Mouse (Mus musculus) heart, postnatal 0 days (tissue): ENCODE data around the gene Pnpla6. TPM values are rescaled to one million over a fixed set of nuclear protein-coding genes. Genes with fewer than 3 reads are reported as not detected.
A peak's percentile ranks its signal among the peaks of the same experiment; 100 is the strongest.

ENCODE experiments used
- ATAC-seq: fragments of 200-750 bp; cut with Nextera tagmentation; 2 replicates; pipeline ENCODE4 v1.8.0; 2017; ENCODE audit warnings: low read depth, moderate number of reproducible peaks, moderate library complexity; ENCODE audit not compliant: insufficient read depth
- DNase-seq: peaks from one replicate; pipeline ENCODE4 v3.0.0-alpha.2; 2016; ENCODE audit warnings: low spot score
- H3K27ac ChIP-seq: fragments of 300-500 bp; sonication (generic); 2 replicates; pipeline ENCODE4 v1.5.1; 2014; ENCODE audit warnings: low read depth, mild to moderate bottlenecking
- H3K27me3 ChIP-seq: fragments of 300-500 bp; sonication (generic); 2 replicates; pipeline ENCODE4 v1.6.1; 2014; ENCODE audit warnings: low read length, mixed read lengths; ENCODE audit not compliant: control insufficient read depth, insufficient read depth
- H3K36me3 ChIP-seq: fragments of 300-500 bp; sonication (generic); replicated peaks from 2 replicates; pipeline ENCODE4 v1.6.1; 2014; ENCODE audit warnings: low read length, mixed read lengths; ENCODE audit not compliant: control insufficient read depth, insufficient read depth
- H3K4me1 ChIP-seq: fragments of 300-500 bp; sonication (generic); 2 replicates; pipeline ENCODE4 v1.6.1; 2014; ENCODE audit warnings: antibody characterized with exemption; ENCODE audit not compliant: control insufficient read depth, insufficient read depth
- H3K4me2 ChIP-seq: fragments of 300-500 bp; sonication (generic); 2 replicates; pipeline ENCODE4 v1.6.1; 2014; ENCODE audit warnings: low read depth, mild to moderate bottlenecking, low read length, moderate library complexity
- H3K4me3 ChIP-seq: fragments of 300-500 bp; sonication (generic); 2 replicates; pipeline ENCODE4 v1.5.1; 2014; ENCODE audit warnings: low read depth, low read length
- H3K9ac ChIP-seq: fragments of 300-500 bp; sonication (generic); replicated peaks from 2 replicates; pipeline ENCODE4 v1.6.1; 2014; ENCODE audit warnings: low read depth, low read length, mixed read lengths
- H3K9me3 ChIP-seq: fragments of 300-500 bp; sonication (generic); replicated peaks from 2 replicates; pipeline ENCODE4 v1.6.1; 2016; ENCODE audit warnings: low read length; ENCODE audit not compliant: control insufficient read depth
- CTCF ChIP-seq: IDR thresholded peaks from 2 replicates; pipeline ENCODE4 v1.5.1; 2016; ENCODE audit warnings: antibody characterized with exemption, control low read depth, low read depth
- EP300 ChIP-seq: IDR thresholded peaks from 2 replicates; pipeline ENCODE4 v1.6.1; 2016; ENCODE audit warnings: antibody characterized with exemption, low read depth
- WGBS: fragments of 180-500 bp; shearing (Covaris S2); extraction: QIAGEN DNeasy Blood & Tissue Kit; methylation state at CpG from one replicate; pipeline ENCODE4 v1.1.7; 2014; 5-methylcytosine and 5-hydroxymethylcytosine counted together
- polyA plus RNA-seq: library from polyadenylated mRNA; unstranded; fragments of >200 nt; fragmentation: Nextera tagmentation; extraction: Ambion mirVana; gene quantifications from 2 replicates; pipeline ENCODE4 v1.2.1, GENCODE M21; 2015
- total RNA-seq: library from RNA; depleted of rRNA; stranded (reverse); fragments of >200 nt; gene quantifications from 2 replicates; pipeline ENCODE4 v1.2.3, GENCODE M21; 2014; ENCODE audit warnings: low replicate concordance; rRNA removed

Pnpla6 gene
- total RNA-seq: 15.9 and 41.7 TPM in 2 replicates
- 7.9 and 8.4 TPM in 2 replicates for polyA plus RNA-seq

DNA sequence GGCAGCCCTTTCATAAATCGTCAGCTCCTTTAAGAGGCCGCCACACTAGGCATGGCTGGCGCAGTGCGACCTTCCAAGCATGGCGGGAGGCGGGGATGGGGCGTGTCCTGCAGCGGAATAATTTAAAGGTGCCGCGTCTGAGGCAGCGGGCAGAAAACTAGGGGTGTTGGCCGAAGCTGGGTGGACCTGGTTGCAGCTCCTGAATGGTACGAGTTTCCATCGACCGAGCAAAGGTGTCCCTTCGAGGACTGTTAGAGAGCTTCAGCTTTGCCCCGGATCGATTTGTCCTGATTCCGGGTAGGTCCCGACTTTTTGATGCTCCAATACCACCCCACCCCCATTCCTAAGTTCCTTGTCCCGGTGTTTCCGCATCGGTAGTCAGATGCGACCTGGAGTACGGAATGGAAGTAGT lies at the start of gene Pnpla6:
TSS of gene Pnpla6 (plus strand) at position 125 of the 412 bp plus-strand sequence.
- Histone ChIP-seq H3K36me3 (peaks cover 21% of the 10 kb centered on the region), H3K9me3 (no peaks in the 10 kb centered on the region), H3K27me3 (no peaks in the 10 kb centered on the region), H3K4me3 (peak within 1 kb of the TSS; percentile 71), H3K4me2 (peak within 1 kb of the TSS; percentile 97), H3K9ac (peak within 1 kb of the TSS; percentile 49), H3K4me1 (peaks cover 5% of the 10 kb centered on the region; the same call in 1 of the 2 replicates), H3K27ac (peak within 1 kb of the TSS; percentile 68)
- under 1% methylated on average over 25 of the region's 25 CpGs for WGBS
- peak; percentile 81 for DNase-seq
- ATAC-seq: peak; percentile 68
- TF ChIP-seq CTCF: no peak
- no peak for TF ChIP-seq EP300

- H3K4me3 ChIP-seq: peak within 1 kb of the TSS; percentile 55
- H3K4me1 ChIP-seq: peaks cover 6% of the 10 kb centered on the region; the same call in 1 of the 2 replicates
- H3K9me3 ChIP-seq: no peaks in the 10 kb centered on the region
- no peaks in the 10 kb centered on the region for H3K36me3 ChIP-seq
- peak within 1 kb of the TSS; percentile 73 for H3K4me2 ChIP-seq
- peak within 1 kb of the TSS; percentile 80 for H3K27ac ChIP-seq
- no peak for TF ChIP-seq EP300
- TF ChIP-seq CTCF: no peak
- peak; percentile 98 for ATAC-seq
- DNase-seq: peak; percentile 95
- peak within 1 kb of the TSS; percentile 55 for H3K9ac ChIP-seq
- 4% methylated on average over 32 of the region's 32 CpGs for WGBS
- no peaks in the 10 kb centered on the region for H3K27me3 ChIP-seq
Measured at GRCm38 (mm10) chr8:3467006-3467885, 47.9 kb upstream of the Pnpla6 start, which contains the start of gene Pex11g. TSS of gene Pex11g (minus strand) at chr8:3467680.

DNA sequence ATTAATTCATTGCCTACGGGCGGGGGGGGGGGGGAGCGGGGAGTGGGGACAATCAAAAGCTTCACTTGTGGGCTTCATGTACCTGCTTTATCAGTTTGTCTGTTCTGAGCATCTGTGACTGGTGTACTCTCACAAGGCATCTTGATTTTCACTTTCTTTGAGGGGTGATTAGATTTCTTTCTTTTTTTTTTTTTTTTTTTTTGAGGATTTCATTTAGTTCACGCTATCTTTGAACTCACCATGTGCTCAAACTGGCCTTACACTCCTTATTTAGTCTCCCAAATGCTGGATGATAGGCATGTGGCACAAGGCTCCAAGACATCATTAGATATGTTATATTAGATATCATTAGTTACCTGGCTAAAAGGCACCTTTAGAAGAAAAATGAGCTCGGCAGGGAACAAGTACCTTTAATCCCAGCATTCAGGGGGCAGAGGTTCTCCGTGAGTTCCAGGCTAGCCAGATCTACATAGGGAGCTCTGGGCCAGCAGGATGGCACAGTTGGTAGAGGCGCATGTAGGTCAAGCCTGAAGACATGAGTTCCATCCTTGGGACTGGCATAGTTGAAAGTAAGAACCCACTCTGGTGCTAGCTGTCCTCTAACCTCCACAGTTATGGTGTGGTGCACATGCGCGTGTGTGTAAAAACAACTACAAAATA lies 47.2 kb upstream of the Pnpla6 start:
- 52% methylated on average over 9 of the region's 9 CpGs for WGBS
- Histone ChIP-seq H3K4me3 (peak overlapping the region; percentile 55), H3K27me3 (no peaks in the 10 kb centered on the region), H3K9ac (peak overlapping the region; percentile 55), H3K9me3 (no peaks in the 10 kb centered on the region), H3K4me1 (peaks cover 6% of the 10 kb centered on the region; the same call in 1 of the 2 replicates), H3K27ac (peak overlapping the region; percentile 80), H3K36me3 (no peaks in the 10 kb centered on the region), H3K4me2 (peak overlapping the region; percentile 73)
- no peak for DNase-seq
- 0 out of 2 replicates have a peak, but pooled peaks have one; percentile 0 for ATAC-seq
- no peak for TF ChIP-seq EP300
- no peak for TF ChIP-seq CTCF

GRCm38 (mm10) chr8:3468838-3469237 lies 46.3 kb upstream of the Pnpla6 start:
- no peak overlapping the region for H3K4me3 ChIP-seq
- H3K36me3 ChIP-seq: no peaks in the 10 kb centered on the region
- no peak for DNase-seq
- no peak overlapping the region for H3K4me2 ChIP-seq
- H3K9ac ChIP-seq: no peak overlapping the region
- TF ChIP-seq CTCF: no peak
- no peak for TF ChIP-seq EP300
- H3K4me1 ChIP-seq: peaks cover 6% of the 10 kb centered on the region; the same call in 1 of the 2 replicates
- ATAC-seq: no peak
- no peak overlapping the region for H3K27ac ChIP-seq
- 100% methylated on average over 1 of the region's 1 CpGs for WGBS
- no peaks in the 10 kb centered on the region for H3K9me3 ChIP-seq
- no peaks in the 10 kb centered on the region for H3K27me3 ChIP-seq

DNA sequence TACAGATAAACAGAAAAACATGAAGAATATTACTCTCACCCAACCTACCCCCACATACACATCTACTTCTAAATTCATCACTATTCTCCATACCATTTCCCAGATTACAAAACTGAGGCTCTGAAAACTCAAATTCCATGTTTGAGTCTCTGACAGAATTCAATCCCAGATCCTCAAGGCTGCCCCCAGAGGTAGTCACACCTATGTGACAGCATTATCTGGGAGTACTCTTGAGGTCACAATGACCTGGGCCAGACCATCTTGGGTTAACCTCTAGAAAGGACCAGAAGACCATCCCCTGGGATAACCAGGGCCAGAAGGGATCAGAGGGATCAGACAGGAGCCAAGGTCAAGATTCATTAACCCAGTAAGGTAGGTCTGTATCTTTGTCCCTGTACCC lies 44.6 kb upstream of the Pnpla6 start, which contains the start of gene Tex45:
TSS of gene Tex45 (plus strand) at position 301 of the 400 bp plus-strand sequence.
- TF ChIP-seq CTCF (no peak), EP300 (no peak)
- no peak within 1 kb of the TSS for H3K4me2 ChIP-seq
- ATAC-seq (no peak), DNase-seq (no peak)
- no peak within 1 kb of the TSS for H3K27ac ChIP-seq
- no peaks in the 10 kb centered on the region for H3K27me3 ChIP-seq
- H3K4me3 ChIP-seq: no peak within 1 kb of the TSS
- no peaks in the 10 kb centered on the region for H3K36me3 ChIP-seq
- H3K9me3 ChIP-seq: no peaks in the 10 kb centered on the region
- H3K4me1 ChIP-seq: peaks cover 6% of the 10 kb centered on the region; the same call in 1 of the 2 replicates
- no peak within 1 kb of the TSS for H3K9ac ChIP-seq
